Mouse (Mus musculus) G1E (cell line): ENCODE data around the gene Tbx10.
"Not testable (repeated sequence)": the region's sequence is repeated elsewhere in the genome, so short reads cannot be mapped to it uniquely, and the experiment has no call there.

Experiments
- CTCF ChIP-seq: IDR thresholded peaks from 2 replicates; pipeline ENCODE4 v1.5.1; 2012; ENCODE audit warnings: low read depth, low read length, inconsistent platforms, mixed read lengths
- GATA1 ChIP-seq: IDR thresholded peaks from 2 replicates; pipeline ENCODE4 v1.6.1; 2012; ENCODE audit warnings: borderline replicate concordance, low read length, inconsistent platforms, mixed read lengths
- GATA2 ChIP-seq: IDR thresholded peaks from 2 replicates; pipeline ENCODE4 v1.6.1; 2012; ENCODE audit warnings: low read depth, low read length, inconsistent platforms, borderline replicate concordance
- POLR2AphosphoS5 ChIP-seq: IDR thresholded peaks from 2 replicates; pipeline ENCODE4 v1.6.1; 2012; ENCODE audit warnings: low read depth, low read length, inconsistent platforms; ENCODE audit not compliant: insufficient replicate concordance
- TAL1 ChIP-seq: conservative IDR thresholded peaks from 2 replicates; pipeline ENCODE4 v1.6.1; 2012; ENCODE audit warnings: low read depth, low read length, inconsistent platforms, mixed read lengths

- not testable (repeated sequence) for TF ChIP-seq POLR2AphosphoS5, CTCF, TAL1, GATA1, GATA2
Measured at GRCm38 (mm10) chr19:4037154-4037787, 44.7 kb downstream of the Tbx10 start.
